Mouse (Mus musculus) natural killer cell, adult 2 months (primary cell): ENCODE measurements around the gene Ihh.
A peak's percentile ranks its signal among the peaks of the same experiment; 100 is the strongest.

Experiments
- DNase-seq, 2 experiments: peaks; one replicate each; pipeline ENCODE4 v3.0.0; 2022; ENCODE audit warnings: low spot score in 2 of 2

The Ihh gene

DNA sequence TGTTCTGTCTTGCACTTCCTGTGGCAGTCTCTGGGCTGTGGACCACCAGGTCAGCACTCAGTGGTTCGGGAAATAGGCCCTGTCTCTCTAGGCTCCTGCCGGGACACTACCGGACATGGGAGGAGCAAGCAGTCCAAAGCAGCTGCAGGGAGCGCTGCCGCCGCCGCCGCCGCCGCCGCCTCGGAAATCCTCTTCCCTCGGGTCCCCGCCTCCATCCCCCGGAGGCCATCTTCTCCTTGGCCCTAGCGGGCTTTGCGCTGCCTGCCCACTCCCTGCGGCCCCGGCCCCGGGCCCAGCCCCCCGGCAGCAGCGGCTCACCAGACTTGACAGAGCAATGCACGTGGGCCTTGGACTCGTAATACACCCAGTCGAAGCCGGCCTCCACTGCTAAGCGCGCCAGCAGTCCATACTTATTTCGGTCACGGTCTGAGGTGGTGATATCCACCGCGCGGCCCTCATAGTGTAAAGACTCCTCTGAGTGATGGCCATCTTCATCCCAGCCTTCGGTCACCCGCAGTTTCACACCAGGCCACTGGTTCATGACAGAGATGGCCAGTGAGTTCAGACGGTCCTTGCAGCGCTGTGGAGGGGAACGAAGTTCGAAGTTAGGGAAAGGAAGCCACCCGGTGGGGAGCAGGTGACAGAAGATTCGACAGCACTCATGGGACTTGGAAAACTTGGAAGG lies 3.3 kb downstream of the Ihh start:
- no peak for DNase-seq

DNA sequence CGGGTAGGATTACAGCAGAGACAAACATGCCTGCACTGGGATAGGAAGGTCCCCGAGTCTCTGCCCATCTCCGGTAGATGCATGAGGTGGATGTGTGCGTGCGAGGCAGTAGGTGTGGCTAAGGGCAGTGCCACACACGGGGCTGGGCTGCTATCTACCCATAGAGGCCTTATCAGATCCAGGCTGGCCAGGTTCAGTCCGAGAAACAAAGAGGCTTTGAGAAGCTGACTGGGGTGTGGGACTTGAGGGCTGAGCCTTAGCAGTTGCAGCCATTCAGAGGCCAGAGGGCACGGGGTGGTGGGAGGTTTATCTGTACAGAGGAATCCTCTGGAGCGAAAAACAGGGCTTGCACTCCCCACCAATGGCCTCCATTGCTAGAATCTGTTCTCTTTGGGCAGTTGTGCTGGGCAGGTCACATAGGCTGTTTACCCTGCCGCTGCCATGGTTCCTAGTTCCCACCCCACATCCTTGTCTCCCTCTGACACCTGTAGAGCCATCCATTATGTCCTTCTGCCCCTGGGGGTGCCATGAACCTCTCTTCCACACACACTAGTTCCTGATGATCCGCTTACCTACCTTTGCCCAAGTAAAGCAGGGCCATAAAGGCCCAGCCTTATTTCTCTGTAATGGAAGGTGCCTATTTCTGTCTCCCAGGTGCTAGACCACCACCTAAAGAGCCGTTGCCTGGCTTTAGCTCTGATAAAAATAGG lies 9.7 kb downstream of the Ihh start:
- no peak for DNase-seq

DNA sequence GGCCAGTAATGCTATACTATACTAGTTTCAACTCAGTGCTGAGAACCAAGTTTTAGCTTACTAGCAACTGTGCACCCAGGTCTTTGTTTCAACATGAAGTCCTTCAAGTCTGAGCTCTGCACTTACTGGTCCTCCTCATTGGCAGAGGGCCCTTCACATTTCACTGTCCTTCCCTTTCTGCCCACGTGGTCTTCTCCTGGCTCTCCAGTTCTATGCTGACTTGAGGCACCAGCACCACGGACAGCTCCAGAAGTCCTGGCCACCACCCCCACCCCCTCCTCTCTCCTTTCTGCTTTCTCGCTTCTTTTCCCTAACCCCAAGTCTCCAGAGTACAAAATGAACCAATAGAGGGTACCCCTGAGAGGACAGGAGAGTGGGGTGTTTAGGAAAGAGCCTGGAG lies 11.7 kb downstream of the Ihh start:
- no peak for DNase-seq

DNA sequence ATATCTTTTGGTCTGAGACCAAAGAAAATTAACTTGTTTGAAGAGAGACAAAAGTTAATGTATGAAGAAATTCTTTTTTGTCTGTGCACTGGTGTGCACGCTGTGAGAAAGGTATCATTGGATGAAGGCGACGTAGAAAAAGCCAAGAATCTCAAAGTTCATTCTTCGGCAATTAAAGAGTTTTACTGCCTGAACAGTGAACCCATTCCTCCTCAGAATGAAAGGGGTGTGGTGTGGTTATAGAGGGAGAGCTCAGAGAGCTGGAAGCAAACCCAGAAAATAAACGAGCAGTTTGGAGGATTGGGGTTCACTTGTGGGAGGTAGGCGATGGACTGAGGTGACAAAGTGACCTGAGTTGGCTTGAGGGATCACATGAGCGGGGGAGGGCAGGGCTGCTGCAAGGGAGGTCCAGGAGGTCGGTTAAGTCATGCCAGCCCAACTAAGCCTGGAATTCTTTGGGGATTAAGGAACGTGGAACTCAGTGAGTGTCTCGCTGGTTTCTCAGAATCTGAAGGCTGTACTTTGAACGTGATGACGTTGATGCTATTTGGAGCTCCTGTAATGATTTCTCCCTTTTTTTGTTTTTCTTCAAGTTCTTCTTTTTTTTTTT lies 15.1 kb downstream of the Ihh start:
- DNase-seq: no peak

DNA sequence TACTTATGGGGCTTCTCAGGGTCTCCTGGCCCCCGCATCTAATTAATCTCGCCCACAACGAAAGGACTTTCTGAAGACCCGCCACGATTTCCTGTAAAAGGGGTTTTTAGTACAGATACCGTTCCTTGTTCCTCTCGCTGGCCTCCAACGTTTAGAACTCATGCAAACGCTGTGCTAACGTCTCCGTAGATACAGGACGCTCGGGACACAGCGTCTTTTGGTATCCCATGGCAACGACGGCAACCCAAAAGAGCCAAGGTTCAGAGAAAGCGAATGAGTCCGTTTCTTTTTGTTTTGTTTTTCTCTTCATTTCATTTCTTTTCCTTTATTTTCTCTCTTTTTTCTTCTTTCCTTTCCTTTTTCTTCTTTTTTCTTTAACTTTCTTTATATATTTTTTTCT lies 16.1 kb downstream of the Ihh start, which contains the start of gene Cfap65:
Gene Cfap65, minus strand, starts transcription at position 198 of the 400 bp plus-strand sequence.
- DNase-seq: no peak

DNA sequence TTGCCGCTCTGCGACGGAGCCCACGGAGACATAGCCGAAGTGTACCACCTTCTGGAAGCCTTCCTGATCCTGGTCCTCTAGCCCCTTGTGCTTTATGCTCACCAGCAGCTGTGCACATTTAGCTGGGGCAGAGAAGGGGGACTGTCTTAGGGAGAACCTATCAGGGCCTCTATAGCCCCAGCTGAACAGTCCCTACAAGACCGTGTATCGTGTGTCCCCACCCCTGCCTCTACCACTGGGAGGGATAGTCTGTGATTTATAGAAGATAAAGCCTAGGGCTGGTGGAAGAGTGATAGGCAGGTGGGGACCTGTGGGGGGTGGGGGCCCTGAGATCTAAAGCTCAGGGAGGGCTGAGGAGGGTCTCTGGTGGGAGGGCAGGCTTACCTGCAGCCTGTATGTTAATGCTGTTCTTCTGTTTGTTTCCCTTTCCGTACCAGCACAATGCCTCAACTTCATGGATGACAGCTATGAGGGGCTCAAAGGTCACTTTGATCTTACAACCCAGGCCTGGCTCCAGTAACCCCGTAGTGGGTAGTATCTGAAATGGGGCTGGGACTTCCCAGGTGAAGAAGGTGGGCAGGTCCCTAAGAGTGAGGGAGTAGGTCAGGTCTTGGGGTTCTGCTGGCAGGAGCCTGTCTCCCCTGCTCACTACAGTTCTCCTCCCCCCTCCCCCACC lies 23.7 kb downstream of the Ihh start:
- DNase-seq: no peak

DNA sequence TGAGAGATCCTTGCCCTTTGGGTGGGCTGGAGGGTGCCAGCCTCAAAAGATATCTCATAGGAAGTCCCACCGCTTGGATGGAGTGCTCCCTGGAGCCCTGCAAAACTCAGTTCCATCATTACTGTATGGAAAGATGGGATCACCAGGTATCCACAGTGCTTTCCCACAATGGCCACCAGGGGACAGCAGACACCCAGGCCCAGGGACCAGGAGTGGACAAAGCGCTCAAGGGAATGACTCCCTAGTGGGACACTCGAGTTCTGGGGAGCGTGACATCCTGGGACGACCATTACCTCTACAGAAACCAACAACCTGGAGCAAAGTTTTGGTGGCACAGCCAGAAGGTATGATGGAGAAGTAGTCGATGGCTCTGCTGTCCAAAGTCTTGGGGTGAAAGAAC lies 24.8 kb downstream of the Ihh start:
- DNase-seq: no peak

DNA sequence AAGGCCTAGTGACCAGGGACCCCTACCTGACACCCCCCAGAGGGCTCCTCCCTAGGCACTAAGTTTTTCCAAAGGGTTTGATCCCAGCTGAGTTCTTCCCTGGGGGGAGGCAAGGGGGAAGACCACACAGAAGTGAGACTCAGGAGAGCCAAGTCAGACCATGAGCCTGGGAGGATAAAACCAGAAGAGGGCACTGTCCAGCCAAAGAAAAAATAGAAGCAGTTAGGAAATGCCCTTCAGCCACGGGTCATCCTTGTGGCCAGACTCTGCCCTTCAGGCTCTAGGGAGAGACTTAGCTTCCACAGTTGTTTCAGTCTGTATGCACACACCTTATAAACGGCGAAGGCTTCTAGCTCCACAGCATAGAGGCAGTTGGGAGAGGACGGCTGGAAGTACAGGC lies 27.0 kb downstream of the Ihh start:
- DNase-seq: no peak

DNA sequence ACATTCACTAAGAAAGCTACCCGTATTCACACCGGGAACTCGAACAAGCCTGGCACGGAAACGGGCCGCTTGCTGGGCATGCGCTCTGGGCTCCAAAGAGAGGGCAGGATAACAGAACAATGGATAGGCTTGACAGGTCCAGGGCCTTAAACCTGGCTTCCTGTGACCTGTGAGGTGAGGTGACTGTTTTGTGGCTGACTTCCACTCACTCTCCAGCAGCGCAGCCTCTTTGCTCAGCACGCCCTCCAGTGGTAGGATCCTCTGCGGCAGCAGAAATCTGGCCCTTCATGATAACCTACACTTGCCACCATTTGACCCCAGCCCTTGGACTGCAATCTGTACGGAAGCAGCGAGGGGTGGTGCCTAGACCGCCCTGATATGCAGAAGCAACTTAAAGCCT lies 35.8 kb downstream of the Ihh start:
- no peak for DNase-seq

DNA sequence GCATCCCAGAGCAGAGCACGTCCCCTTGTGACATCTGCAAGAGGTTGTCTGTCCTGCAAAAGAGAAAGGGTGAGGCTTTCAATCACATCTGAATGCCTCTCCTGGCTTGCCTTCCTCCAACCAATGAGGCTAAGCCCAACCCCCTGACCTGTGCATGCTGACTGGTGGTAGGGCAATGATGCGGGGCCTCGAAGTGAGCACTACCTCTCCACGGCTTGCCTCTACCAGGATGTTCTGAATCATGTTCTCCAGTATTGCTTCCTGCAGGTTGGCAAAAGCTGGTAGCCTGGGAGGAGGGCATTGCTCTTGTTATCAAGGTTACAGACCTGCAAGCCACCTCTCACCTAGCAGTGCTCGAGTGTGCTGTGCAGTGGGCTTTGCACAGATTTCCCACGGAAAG lies 49.3 kb downstream of the Ihh start:
- no peak for DNase-seq

DNA sequence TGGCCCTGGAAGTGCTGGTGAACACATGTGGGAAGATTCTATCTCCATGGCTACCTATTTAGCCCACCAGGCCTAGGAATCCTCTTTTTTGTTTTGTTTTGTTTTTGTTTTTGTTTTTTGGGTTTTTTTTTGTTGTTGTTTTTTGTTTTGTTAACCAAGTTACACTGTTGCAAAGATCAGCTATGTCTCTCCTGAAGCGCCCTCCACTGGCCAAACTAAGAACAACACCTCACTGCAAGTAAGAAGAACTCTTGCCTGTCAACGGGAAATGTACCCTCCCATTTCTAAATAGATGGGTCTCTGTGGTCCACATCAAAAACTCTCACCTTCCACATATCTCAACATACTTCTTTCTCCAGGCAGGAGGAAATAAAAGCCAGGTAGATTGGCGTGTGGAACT lies 49.8 kb downstream of the Ihh start:
- peak; percentile 14 to 41 for DNase-seq

DNA sequence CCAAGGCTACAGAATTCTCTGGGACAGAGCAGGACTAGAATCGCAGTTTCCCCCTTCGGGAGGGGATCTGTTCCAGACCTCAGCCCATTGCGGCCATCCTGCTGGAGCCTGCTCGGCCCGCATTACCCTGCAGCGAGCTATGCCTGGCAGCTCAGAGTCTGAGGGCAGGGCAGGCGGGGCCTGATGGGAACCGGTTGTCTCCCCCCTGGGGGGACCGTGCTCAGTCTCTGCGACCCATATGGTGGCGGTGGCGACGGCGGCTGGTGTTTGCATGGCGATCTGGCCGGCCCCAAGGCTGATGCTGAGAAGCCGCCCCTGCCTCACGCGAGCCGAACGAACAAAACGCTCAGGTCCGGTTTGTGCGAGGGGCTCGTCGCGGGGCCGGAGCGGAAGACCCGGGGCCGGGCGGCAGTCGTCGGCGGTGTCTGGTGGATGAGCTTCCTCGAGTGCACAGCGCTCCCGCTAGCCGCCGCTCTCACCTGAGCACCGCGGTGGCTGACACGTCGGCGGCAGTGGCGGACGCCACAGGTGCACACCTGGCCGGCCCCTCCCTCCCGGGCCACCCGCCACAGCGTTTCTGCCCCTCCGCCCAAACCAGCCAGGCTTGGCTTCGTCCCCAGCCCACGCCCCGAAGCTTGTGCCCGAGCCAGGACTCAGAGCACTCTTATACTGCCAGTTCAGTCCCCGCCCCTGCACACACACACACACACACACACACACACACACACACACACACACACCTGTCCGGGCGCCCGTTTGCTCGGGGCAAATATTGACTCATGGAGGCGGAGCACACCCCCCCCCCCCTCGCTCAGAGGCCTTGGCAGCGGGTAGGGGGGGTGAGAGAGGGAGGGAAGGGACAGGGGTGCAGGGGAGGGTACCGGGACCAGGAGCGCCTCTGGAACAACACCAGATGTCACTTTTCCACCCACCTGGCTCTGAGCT lies 50.9 kb downstream of the Ihh start:
- no peak for DNase-seq

DNA sequence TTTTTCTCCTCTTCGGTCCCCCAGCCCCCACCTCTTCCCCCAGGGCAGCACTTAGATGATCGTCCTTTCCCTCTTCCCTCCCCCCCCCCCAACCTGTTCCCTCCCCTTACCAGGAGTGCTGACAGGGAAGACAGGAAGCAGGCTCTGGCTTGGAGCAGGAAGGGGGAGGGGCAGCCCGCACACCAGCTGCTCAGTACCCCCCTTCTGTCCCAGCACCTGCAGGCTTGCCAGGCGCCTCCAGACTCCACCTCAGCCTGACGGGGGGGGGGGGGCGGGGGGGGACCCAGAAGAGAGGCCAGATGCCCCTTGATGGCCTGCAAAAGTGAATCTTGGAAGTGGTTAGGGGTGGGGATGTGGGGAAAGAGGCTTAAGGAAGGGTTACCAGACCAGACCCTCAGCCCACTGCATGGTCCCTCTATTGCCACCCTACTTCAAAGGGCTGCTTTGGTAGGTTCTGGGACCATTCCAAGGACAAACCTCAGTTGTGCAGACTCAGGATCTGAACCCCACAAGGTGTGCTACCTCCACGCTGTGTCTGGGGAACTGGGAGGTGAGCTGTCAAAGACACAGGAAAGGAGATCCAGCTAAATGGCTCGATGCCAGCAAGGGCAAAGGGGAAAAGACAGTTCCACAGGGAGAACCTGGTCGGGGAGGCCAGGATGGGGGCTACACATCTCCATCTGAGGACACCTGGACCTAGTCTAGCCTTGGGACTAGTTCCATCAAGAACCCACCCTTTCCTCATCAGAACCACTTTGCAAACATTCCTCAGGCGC lies 52.6 kb downstream of the Ihh start:
- DNase-seq: no peak

DNA sequence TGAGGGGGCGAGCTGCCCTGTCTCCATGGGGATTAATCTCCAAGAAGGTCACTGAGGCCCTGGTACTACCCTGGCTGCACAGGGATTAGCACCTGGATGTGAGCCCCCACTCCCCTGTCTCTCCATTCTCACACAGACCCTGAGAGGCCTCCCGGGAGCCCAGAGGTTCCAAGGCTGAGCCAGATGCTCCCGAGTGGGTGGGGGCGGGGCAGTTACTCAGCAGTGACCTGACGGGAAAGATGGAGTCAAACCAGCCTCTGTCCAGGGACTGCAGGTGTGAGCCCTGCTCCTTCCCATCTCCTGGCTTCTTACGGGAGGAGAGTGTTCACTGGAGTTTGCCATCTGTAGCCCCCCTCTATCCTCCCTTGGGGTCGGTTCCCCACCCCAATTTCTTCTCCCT lies 53.5 kb downstream of the Ihh start:
- no peak for DNase-seq
